Mouse (Mus musculus) left cerebral cortex, adult 8-10 months (tissue): ENCODE data around the gene Rora. TPM values are rescaled to one million over a fixed set of nuclear protein-coding genes. Genes with fewer than 3 reads are reported as not detected.

Experiments
- DNase-seq, 2 experiments: peaks; one replicate each; pipeline ENCODE4 v3.0.0; 2022; ENCODE audit warnings: low spot score in 2 of 2
- total RNA-seq, 4 experiments: library from RNA; stranded (reverse); gene quantifications; 2 replicates each; pipeline ENCODE4 v1.2.4; 2022

Rora gene
- total RNA-seq, 4 experiments from 2014 or later, result 63.5 to 74.1 (median 72.9) TPM

DNA sequence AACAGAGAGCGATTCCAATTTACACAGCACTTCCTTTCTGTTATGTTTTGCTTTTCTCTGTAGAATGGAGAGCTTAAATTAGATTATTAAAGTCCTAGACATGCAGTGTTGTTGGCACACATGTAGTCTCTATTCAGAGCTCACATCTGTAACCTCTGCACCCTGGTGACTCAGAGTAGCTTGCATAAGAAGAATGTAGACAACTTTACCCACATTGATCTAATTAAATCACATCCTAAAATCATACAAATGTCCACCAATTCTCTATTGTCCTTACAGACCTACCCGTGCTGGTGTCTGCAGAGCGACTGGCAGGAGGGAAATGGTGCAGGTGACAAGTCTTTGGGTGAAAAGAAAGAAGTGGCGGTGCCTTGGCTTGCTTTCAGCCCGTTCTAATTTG lies 155.9 kb downstream of the Rora start:
- DNase-seq, result no peak

- no peak for DNase-seq
Observed at GRCm38 (mm10) chr9:68814723-68815122, 161.1 kb downstream of the Rora start.

DNA sequence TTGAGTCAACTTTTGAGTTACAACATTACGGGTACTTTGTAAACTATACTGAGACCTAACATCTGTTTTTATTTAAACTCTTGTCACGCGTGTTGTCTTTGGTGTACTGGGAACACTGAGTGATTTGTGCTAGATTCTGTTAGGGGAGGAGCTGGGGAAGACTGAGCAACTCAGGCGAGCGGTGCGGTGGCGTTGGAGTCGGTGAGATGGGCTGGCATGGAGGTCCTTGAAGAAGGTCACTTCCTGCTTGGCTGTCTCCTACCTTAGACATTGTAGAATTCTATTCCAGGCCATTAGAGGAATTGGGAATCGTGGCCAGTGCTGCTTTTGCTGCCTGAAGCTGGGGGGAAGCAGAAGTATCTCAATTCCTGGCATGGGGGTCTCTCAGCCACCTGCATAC lies 162.3 kb downstream of the Rora start:
- no peak for DNase-seq

GRCm38 (mm10) chr9:68820036-68820435 lies 166.4 kb downstream of the Rora start:
- DNase-seq, result no peak

DNA sequence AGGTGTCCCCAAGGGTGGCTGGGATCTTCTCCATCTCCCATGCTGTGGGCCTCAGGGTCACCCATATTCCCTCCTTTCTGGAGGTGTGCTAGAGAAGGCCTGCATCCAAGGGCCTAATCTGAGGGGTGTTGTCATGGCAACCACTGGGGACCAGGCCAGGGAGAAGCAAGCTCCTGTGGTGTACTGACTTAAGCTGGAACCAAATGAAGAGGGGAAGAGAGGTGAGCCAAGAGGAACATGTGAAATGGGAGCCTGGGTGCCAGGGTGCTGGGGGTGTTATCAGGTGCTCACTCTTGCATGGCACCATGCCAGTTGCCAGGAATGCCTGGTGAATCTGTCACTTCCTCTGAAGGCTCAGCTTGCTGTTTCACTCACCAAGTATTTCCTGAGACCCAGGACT lies 166.9 kb downstream of the Rora start:
- peak in 1 of 2 experiments; percentile 19 for DNase-seq

- DNase-seq, result no peak
Observed at GRCm38 (mm10) chr9:68821388-68821787, 167.8 kb downstream of the Rora start.

GRCm38 (mm10) chr9:68823292-68823691 lies 169.7 kb downstream of the Rora start:
- no peak for DNase-seq

DNA sequence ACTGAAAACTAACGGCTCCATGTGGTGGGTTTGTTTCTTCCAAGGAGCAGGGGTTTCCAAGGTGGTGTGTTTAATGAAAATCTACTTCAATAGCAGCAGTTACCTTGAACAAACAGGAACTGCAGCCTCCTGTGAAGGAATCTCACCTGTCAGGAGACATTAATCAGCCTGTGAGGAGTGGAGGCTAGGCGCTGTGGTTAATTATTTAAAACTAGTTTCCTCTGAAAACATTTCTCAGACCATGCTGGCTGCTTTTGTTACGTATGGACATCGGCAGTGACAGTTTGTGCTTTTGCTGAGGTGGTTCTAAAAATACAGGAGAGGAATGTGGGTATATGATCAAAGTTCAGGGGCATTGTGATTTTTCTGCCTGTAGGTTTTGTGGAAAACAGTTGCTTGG lies 171.5 kb downstream of the Rora start:
- DNase-seq, result no peak

DNA sequence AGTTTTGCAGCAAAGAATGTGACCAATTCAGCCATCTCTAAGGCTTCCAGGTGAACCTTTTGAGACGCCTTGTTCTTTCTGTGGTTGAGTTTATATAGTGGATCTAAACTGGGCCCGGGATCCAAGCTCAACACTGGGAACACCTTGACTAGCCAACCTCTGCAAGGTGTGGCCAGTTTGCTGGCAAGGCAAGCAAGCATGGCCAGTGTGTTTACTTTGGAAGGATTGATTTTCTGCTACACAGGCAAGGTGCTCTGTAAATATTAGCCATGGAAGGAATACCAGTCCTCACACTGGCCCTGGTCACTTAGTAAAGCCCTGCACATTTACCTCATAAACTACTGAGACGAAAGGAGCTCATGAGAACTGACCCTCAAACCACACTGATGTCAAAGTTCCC lies 172.3 kb downstream of the Rora start:
- no peak for DNase-seq

DNA sequence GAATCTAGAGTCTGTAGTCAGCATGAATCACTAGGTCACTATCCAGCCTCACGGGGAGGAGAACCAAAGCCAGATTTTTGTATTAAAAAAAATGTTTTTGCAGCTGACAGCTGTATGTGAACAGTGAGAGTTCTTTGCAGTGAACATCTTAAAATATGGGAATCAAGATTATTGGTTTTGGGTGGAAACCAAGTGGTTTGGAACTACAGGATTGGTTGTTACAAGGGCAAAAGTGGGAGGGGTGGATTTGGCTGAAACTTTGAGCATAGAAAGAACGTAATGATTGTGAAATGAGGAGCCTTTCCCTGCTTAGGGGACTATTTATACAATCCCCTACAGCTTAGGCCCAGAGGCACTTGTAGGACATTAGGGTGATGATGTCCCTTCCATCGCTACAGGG lies 173.9 kb downstream of the Rora start:
- DNase-seq, result no peak

- no peak for DNase-seq
Observed at GRCm38 (mm10) chr9:68829903-68830302, 176.3 kb downstream of the Rora start.

GRCm38 (mm10) chr9:68833323-68833722 lies 179.7 kb downstream of the Rora start:
- DNase-seq, result no peak

GRCm38 (mm10) chr9:68835037-68835649 lies 181.6 kb downstream of the Rora start:
- no peak for DNase-seq

- DNase-seq, result no peak
Observed at GRCm38 (mm10) chr9:68842134-68842892, 188.7 kb downstream of the Rora start.

GRCm38 (mm10) chr9:68845556-68845955 lies 192.0 kb downstream of the Rora start:
- DNase-seq, result no peak

DNA sequence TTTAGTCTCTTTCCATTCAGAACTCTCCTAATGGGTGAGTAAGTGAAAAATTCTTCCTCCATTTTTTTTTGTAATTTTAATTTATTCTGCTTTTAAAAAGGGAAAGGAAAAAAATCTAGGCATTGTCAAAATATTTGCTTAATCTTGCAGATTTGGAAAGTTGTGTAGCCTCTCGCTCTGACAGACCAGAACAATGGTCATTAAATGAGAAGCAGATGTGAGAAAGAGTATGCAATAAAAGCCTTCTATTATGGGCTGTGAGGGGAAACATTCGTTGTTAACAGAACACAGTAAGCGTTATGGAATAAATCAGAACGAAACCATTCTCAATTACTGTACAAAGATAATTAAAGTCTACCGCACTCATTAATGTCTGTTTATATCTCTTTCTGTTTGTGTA lies 196.7 kb downstream of the Rora start:
- DNase-seq, result no peak

DNA sequence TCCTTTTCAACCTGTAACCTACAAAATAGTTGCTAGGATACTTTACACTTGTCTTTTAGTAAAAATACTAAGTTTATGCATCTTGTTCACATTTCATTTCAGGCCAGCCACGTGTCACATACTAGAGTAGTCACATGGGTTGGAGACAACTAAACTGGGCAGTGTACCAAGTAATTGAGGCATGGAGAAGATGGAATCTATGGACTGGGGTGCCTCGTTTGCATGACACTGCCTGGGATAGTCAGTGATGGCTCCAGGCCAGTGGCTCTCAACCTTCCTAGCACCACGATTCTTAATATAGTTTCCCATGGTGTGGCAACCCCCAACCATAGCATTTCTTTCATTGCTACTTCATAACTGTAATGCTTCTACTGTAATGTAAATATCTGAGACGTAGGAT lies 198.6 kb downstream of the Rora start:
- no peak for DNase-seq

DNA sequence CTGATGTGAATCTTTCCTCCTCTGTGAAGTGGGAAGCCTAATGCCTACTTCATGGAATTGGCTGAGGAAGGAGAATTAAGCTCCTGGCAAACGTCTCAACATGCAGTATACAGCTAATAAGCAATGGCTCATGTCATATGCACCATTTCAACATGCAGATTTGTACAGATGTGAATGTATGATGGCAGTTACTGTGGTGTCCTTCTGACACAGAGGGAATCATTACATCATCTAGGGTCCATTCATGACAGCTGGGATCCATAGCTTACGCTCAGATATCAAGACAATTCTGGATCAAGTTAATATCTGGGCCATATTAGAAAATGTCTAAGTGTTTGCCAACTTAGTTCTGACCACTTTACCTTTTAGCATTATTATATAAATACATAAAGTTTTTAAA lies 199.3 kb downstream of the Rora start:
- DNase-seq, result no peak

DNA sequence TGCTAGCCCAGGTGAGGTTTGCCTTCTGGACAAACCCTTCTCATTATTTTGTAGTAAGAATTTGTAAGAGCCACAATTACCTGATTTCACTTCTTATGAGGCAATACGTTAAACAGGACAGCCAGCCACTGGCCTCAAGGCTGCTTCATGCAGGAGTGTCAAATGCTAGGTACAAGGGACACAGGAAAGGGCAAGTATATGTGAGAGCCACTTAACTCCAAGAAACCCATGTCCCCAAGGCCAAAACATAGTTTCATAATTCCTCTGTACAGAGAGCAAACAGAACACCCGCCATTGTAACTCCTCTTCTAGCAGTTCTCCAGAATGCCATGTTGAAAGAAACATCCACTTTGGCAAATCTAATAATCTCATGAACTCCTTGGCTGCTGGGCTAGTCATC lies 205.9 kb downstream of the Rora start:
- no peak for DNase-seq

GRCm38 (mm10) chr9:68866317-68866716 lies 212.7 kb downstream of the Rora start:
- DNase-seq, result peak in 1 of 2 experiments; percentile 70

- DNase-seq, result no peak
Observed at GRCm38 (mm10) chr9:68873838-68874237, 220.3 kb downstream of the Rora start.

GRCm38 (mm10) chr9:68874544-68874943 lies 221.0 kb downstream of the Rora start:
- no peak for DNase-seq

- DNase-seq, result peak in 1 of 2 experiments; percentile 42
Observed at GRCm38 (mm10) chr9:68875791-68876190, 222.2 kb downstream of the Rora start.
